Mouse (Mus musculus): ENCODE results near the gene Fcgr1. TPM values are rescaled to one million over a fixed set of nuclear protein-coding genes. Genes with fewer than 3 reads are reported as not detected.
"Not testable (repeated sequence)": the region's sequence is repeated elsewhere in the genome, so short reads cannot be mapped to it uniquely, and the experiment has no call there.

The Fcgr1 gene
- polyA plus RNA-seq, 1 experiment from 2014 or later = 1.1 TPM

GRCm38 (mm10) chr3:96333396-96334174 is 39.8 kb upstream of the Fcgr1 start:
- H3K27ac ChIP-seq = no peak overlapping the region
- WGBS = 2% methylated on average over 25 of the region's 25 CpGs
- no peak for ATAC-seq (replicated peaks; ENCODE audit: insufficient number of reproducible peaks, insufficient read depth, low FRiP score, low read depth)

GRCm38 (mm10) chr3:96332631-96333395 is 39.0 kb upstream of the Fcgr1 start:
- H3K27me3 ChIP-seq = peaks cover 85% of the 10 kb centered on the region
- no peak for ATAC-seq (replicated peaks; ENCODE audit: insufficient number of reproducible peaks, insufficient read depth, low FRiP score, low read depth)
- no peaks in the 10 kb centered on the region for H3K36me3 ChIP-seq
- no peak overlapping the region for H3K9ac ChIP-seq
- no peak overlapping the region for H3K27ac ChIP-seq
- peak overlapping the region; percentile 64 for H3K4me2 ChIP-seq
- peaks cover 15% of the 10 kb centered on the region for H3K4me1 ChIP-seq (replicated peaks)
- no peaks in the 10 kb centered on the region for H3K9me3 ChIP-seq (replicated peaks)
- peak overlapping the region; percentile 45; the same call in 1 of the 2 replicates for H3K4me3 ChIP-seq
- 7% methylated on average over 27 of the region's 27 CpGs for WGBS

More at GRCm38 (mm10) chr3:96333396-96334174, 39.8 kb upstream of the Fcgr1 start:
- Histone ChIP-seq H3K36me3 (no peaks in the 10 kb centered on the region), H3K9me3 (replicated peaks) (no peaks in the 10 kb centered on the region), H3K9ac (peak overlapping the region; percentile 40; the same call in 1 of the 2 replicates), H3K4me3 (peak overlapping the region; percentile 45), H3K27me3 (peaks cover 92% of the 10 kb centered on the region), H3K4me1 (replicated peaks) (peaks cover 15% of the 10 kb centered on the region), H3K4me2 (peak overlapping the region; percentile 64)

GRCm38 (mm10) chr3:96332000-96332399 is 38.2 kb upstream of the Fcgr1 start:
- ATAC-seq (replicated peaks; ENCODE audit: insufficient number of reproducible peaks, insufficient read depth, low FRiP score, low read depth) = no peak
- WGBS = 28% methylated on average over 14 of the region's 14 CpGs
- no peaks in the 10 kb centered on the region for H3K9me3 ChIP-seq (replicated peaks)
- no peak overlapping the region for H3K4me3 ChIP-seq
- H3K36me3 ChIP-seq = no peaks in the 10 kb centered on the region
- peaks cover 15% of the 10 kb centered on the region for H3K4me1 ChIP-seq (replicated peaks)
- H3K27ac ChIP-seq = no peak overlapping the region
- H3K4me2 ChIP-seq = 0 out of 2 replicates have a peak overlapping the region, but pooled peaks have one; percentile 12
- H3K9ac ChIP-seq = no peak overlapping the region
- peaks cover 81% of the 10 kb centered on the region for H3K27me3 ChIP-seq

GRCm38 (mm10) chr3:96331438-96331837 is 37.7 kb upstream of the Fcgr1 start:
- WGBS = 67% methylated on average over 7 of the region's 7 CpGs
- Histone ChIP-seq H3K9me3 (replicated peaks) (no peaks in the 10 kb centered on the region), H3K4me2 (no peak overlapping the region), H3K27me3 (peaks cover 80% of the 10 kb centered on the region), H3K36me3 (no peaks in the 10 kb centered on the region), H3K9ac (no peak overlapping the region), H3K4me3 (no peak overlapping the region), H3K27ac (no peak overlapping the region), H3K4me1 (replicated peaks) (peaks cover 15% of the 10 kb centered on the region)
- ATAC-seq (replicated peaks; ENCODE audit: insufficient number of reproducible peaks, insufficient read depth, low FRiP score, low read depth) = no peak

GRCm38 (mm10) chr3:96330603-96331002 is 36.8 kb upstream of the Fcgr1 start:
- no peak for ATAC-seq (replicated peaks; ENCODE audit: insufficient number of reproducible peaks, insufficient read depth, low FRiP score, low read depth)
- Histone ChIP-seq H3K9ac (no peak overlapping the region), H3K27me3 (peaks cover 80% of the 10 kb centered on the region), H3K4me1 (replicated peaks) (peaks cover 15% of the 10 kb centered on the region), H3K36me3 (no peaks in the 10 kb centered on the region), H3K4me2 (no peak overlapping the region), H3K27ac (no peak overlapping the region), H3K4me3 (no peak overlapping the region), H3K9me3 (replicated peaks) (no peaks in the 10 kb centered on the region)
- WGBS = 66% methylated on average over 7 of the region's 7 CpGs

- Histone ChIP-seq H3K9me3 (replicated peaks) (no peaks in the 10 kb centered on the region), H3K27ac (no peak overlapping the region), H3K36me3 (no peaks in the 10 kb centered on the region), H3K4me3 (no peak overlapping the region), H3K9ac (no peak overlapping the region), H3K27me3 (peaks cover 79% of the 10 kb centered on the region), H3K4me2 (no peak overlapping the region), H3K4me1 (replicated peaks) (peaks cover 15% of the 10 kb centered on the region)
- ATAC-seq (replicated peaks; ENCODE audit: insufficient number of reproducible peaks, insufficient read depth, low FRiP score, low read depth) = no peak
- whole genome bisulfite sequencing = 80% methylated on average over 4 of the region's 4 CpGs
These were observed 36.4 kb upstream of the Fcgr1 start for GRCm38 (mm10) chr3:96330181-96330580.

- H3K36me3 ChIP-seq = no peaks in the 10 kb centered on the region
- ATAC-seq (replicated peaks; ENCODE audit: insufficient number of reproducible peaks, insufficient read depth, low FRiP score, low read depth) = no peak
- no peak overlapping the region for H3K27ac ChIP-seq
- H3K4me1 ChIP-seq (replicated peaks) = peaks cover 11% of the 10 kb centered on the region
- H3K9ac ChIP-seq = no peak overlapping the region
- H3K27me3 ChIP-seq = peaks cover 82% of the 10 kb centered on the region
- peak overlapping the region; percentile 49; the same call in 1 of the 2 replicates for H3K4me3 ChIP-seq
- H3K9me3 ChIP-seq (replicated peaks) = no peaks in the 10 kb centered on the region
- 18% methylated on average over 15 of the region's 15 CpGs for WGBS
- peak overlapping the region; percentile 73 for H3K4me2 ChIP-seq
These were observed 35.1 kb upstream of the Fcgr1 start for GRCm38 (mm10) chr3:96328730-96329387.

- Histone ChIP-seq H3K27me3 (peaks cover 82% of the 10 kb centered on the region), H3K9ac (peak overlapping the region; percentile 55), H3K4me2 (peak overlapping the region; percentile 73), H3K4me3 (peak overlapping the region; percentile 49)
- not testable (repeated sequence) for H3K36me3 ChIP-seq; H3K9me3 ChIP-seq (replicated peaks); H3K27ac ChIP-seq; H3K4me1 ChIP-seq (replicated peaks)
- ATAC-seq (replicated peaks; ENCODE audit: insufficient number of reproducible peaks, insufficient read depth, low FRiP score, low read depth) = peak; percentile 89
- under 1% methylated on average over 49 of the region's 49 CpGs for WGBS
These were observed 34.4 kb upstream of the Fcgr1 start for GRCm38 (mm10) chr3:96328060-96328729.

GRCm38 (mm10) chr3:96327647-96328046 is 33.9 kb upstream of the Fcgr1 start:
- Histone ChIP-seq H3K27ac (no peak overlapping the region), H3K36me3 (no peaks in the 10 kb centered on the region), H3K27me3 (peaks cover 78% of the 10 kb centered on the region), H3K9me3 (replicated peaks) (no peaks in the 10 kb centered on the region), H3K4me3 (peak overlapping the region; percentile 49), H3K4me2 (peak overlapping the region; percentile 73), H3K4me1 (replicated peaks) (peaks cover 7% of the 10 kb centered on the region), H3K9ac (0 out of 2 replicates have a peak overlapping the region, but pooled peaks have one; percentile 55)
- under 1% methylated on average over 15 of the region's 18 CpGs for WGBS
- peak; percentile 25; the same call in 1 of the 2 replicates for ATAC-seq (replicated peaks; ENCODE audit: insufficient number of reproducible peaks, insufficient read depth, low FRiP score, low read depth)

GRCm38 (mm10) chr3:96327131-96327530 is 33.4 kb upstream of the Fcgr1 start:
- H3K9ac ChIP-seq = no peak overlapping the region
- H3K27me3 ChIP-seq = peaks cover 78% of the 10 kb centered on the region
- H3K36me3 ChIP-seq = no peaks in the 10 kb centered on the region
- 4% methylated on average over 6 of the region's 6 CpGs for WGBS
- no peaks in the 10 kb centered on the region for H3K9me3 ChIP-seq (replicated peaks)
- H3K4me3 ChIP-seq = no peak overlapping the region
- no peak overlapping the region for H3K27ac ChIP-seq
- peak overlapping the region; percentile 73 for H3K4me2 ChIP-seq
- ATAC-seq (replicated peaks; ENCODE audit: insufficient number of reproducible peaks, insufficient read depth, low FRiP score, low read depth) = no peak
- H3K4me1 ChIP-seq (replicated peaks) = peaks cover 2% of the 10 kb centered on the region

Data from heart, embryonic 15.5 days (tissue).